Mouse (Mus musculus) megakaryocyte, embryonic 14.5 days (primary cell): ENCODE measurements around the gene Ccdc97.
A peak's percentile ranks its signal among the peaks of the same experiment; 100 is the strongest.

Experiments
- FLI1 ChIP-seq: IDR thresholded peaks from 2 replicates; pipeline ENCODE4 v1.6.1; 2012; ENCODE audit warnings: low read length, inconsistent platforms, mixed read lengths
- GATA1 ChIP-seq: IDR thresholded peaks from 3 replicates; pipeline ENCODE4 v1.6.1; 2012; ENCODE audit warnings: mixed read lengths, low read length, inconsistent platforms, borderline replicate concordance

GRCm38 (mm10) chr7:25754738-25755467, 36.0 kb upstream of the Ccdc97 start, which contains the start of gene Hnrnpul1:
- TF ChIP-seq FLI1: peak; percentile 66
- TF ChIP-seq GATA1: no peak
